Mouse (Mus musculus): Measurements from ENCODE around the gene Pcmtd2. TPM values are rescaled to one million over a fixed set of nuclear protein-coding genes. Genes with fewer than 3 reads are reported as not detected.

Gene Pcmtd2
- polyA plus RNA-seq, 1 experiment from 2014 or later: 40.6 TPM

GRCm38 (mm10) chr2:181866931-181867330 is 29.3 kb downstream of the Pcmtd2 start:
- H3K9ac ChIP-seq: no peak overlapping the region
- H3K4me3 ChIP-seq: no peak overlapping the region
- H3K27me3 ChIP-seq: no peaks in the 10 kb centered on the region
- peaks cover 26% of the 10 kb centered on the region for H3K36me3 ChIP-seq
- 55% methylated on average over 5 of the region's 5 CpGs for WGBS
- peaks cover 17% of the 10 kb centered on the region for H3K4me1 ChIP-seq
- H3K9me3 ChIP-seq: no peaks in the 10 kb centered on the region
- no peak for ATAC-seq (ENCODE audit: low FRiP score, low read depth)
- no peak overlapping the region for H3K27ac ChIP-seq
- no peak overlapping the region for H3K4me2 ChIP-seq (replicated peaks)

- Histone ChIP-seq H3K4me1 (no peaks in the 10 kb centered on the region), H3K4me3 (no peak overlapping the region), H3K4me2 (replicated peaks) (no peak overlapping the region), H3K27me3 (no peaks in the 10 kb centered on the region), H3K9ac (no peak overlapping the region), H3K36me3 (peaks cover 35% of the 10 kb centered on the region), H3K9me3 (no peaks in the 10 kb centered on the region), H3K27ac (no peak overlapping the region)
- 92% methylated on average over 2 of the region's 2 CpGs for WGBS
- ATAC-seq (ENCODE audit: low FRiP score, low read depth): no peak
Observed at GRCm38 (mm10) chr2:181871039-181871438, 33.4 kb downstream of the Pcmtd2 start.

GRCm38 (mm10) chr2:181878903-181879302 is 41.2 kb downstream of the Pcmtd2 start:
- no peaks in the 10 kb centered on the region for H3K27me3 ChIP-seq
- no peak for ATAC-seq (ENCODE audit: low FRiP score, low read depth)
- H3K9me3 ChIP-seq: no peaks in the 10 kb centered on the region
- H3K4me1 ChIP-seq: no peaks in the 10 kb centered on the region
- no peak overlapping the region for H3K4me3 ChIP-seq
- 78% methylated on average over 1 of the region's 1 CpGs for WGBS
- no peak overlapping the region for H3K27ac ChIP-seq
- no peak overlapping the region for H3K9ac ChIP-seq
- peaks cover 17% of the 10 kb centered on the region for H3K36me3 ChIP-seq
- H3K4me2 ChIP-seq (replicated peaks): no peak overlapping the region

- Histone ChIP-seq H3K36me3 (no peaks in the 10 kb centered on the region; the same call in 1 of the 2 replicates), H3K9me3 (no peaks in the 10 kb centered on the region), H3K4me2 (replicated peaks) (no peak overlapping the region), H3K27me3 (no peaks in the 10 kb centered on the region), H3K4me3 (no peak overlapping the region), H3K4me1 (no peaks in the 10 kb centered on the region), H3K9ac (no peak overlapping the region), H3K27ac (no peak overlapping the region)
- ATAC-seq (ENCODE audit: low FRiP score, low read depth): no peak
- 69% methylated on average over 3 of the region's 3 CpGs for WGBS
Observed at GRCm38 (mm10) chr2:181883022-181883749, 45.5 kb downstream of the Pcmtd2 start.

Other genes with a start within 250 kb of the Pcmtd2 start
- gene Prpf6, start 246.0 kb upstream of the Pcmtd2 start, polyA plus RNA-seq (2015; fragmentation: Nextera tagmentation; extraction: Ambion mirVana): 70.5 and 71.5 TPM in 2 replicates
- gene Zfp512b, start 245.1 kb upstream of the Pcmtd2 start, polyA plus RNA-seq (2015; fragmentation: Nextera tagmentation; extraction: Ambion mirVana): 67.2 and 69.4 TPM in 2 replicates
- 7.8 and 8.6 TPM in 2 replicates for gene Samd10, start 238.6 kb upstream of the Pcmtd2 start, polyA plus RNA-seq (2015; fragmentation: Nextera tagmentation; extraction: Ambion mirVana)
- 0.53 TPM in 1 of 2 replicates, not detected in the other for gene Gm29797, start 180.8 kb upstream of the Pcmtd2 start, polyA plus RNA-seq (2015; fragmentation: Nextera tagmentation; extraction: Ambion mirVana)
- gene Sox18, start 166.2 kb upstream of the Pcmtd2 start, polyA plus RNA-seq (2015; fragmentation: Nextera tagmentation; extraction: Ambion mirVana): 28.5 and 30.0 TPM in 2 replicates
- 33.3 and 34.3 TPM in 2 replicates for gene Tcea2, start 157.5 kb upstream of the Pcmtd2 start, polyA plus RNA-seq (2015; fragmentation: Nextera tagmentation; extraction: Ambion mirVana)
- gene Rgs19, start 143.9 kb upstream of the Pcmtd2 start, polyA plus RNA-seq (2015; fragmentation: Nextera tagmentation; extraction: Ambion mirVana): 79.0 and 82.0 TPM in 2 replicates
- not detected in 2 replicates for gene Lkaaear1, start 139.4 kb upstream of the Pcmtd2 start, polyA plus RNA-seq (2015; fragmentation: Nextera tagmentation; extraction: Ambion mirVana)
- 1.2 and 1.4 TPM in 2 replicates for gene Oprl1, start 122.8 kb upstream of the Pcmtd2 start, polyA plus RNA-seq (2015; fragmentation: Nextera tagmentation; extraction: Ambion mirVana)
- gene Myt1, start 74.5 kb upstream of the Pcmtd2 start, polyA plus RNA-seq (2015; fragmentation: Nextera tagmentation; extraction: Ambion mirVana): 0.06 and 0.38 TPM in 2 replicates
- gene Polr3k, start 26.5 kb downstream of the Pcmtd2 start, polyA plus RNA-seq (2015; fragmentation: Nextera tagmentation; extraction: Ambion mirVana): 79.5 and 81.3 TPM in 2 replicates
- gene Gm14496, start 153.3 kb downstream of the Pcmtd2 start, polyA plus RNA-seq (2015; fragmentation: Nextera tagmentation; extraction: Ambion mirVana): not detected in 2 replicates

All from limb, embryonic 13.5 days (tissue).